Mouse (Mus musculus): ENCODE data around the gene Atn1. TPM values are rescaled to one million over a fixed set of nuclear protein-coding genes. Genes with fewer than 3 reads are reported as not detected.

The Atn1 gene
- total and polyA plus RNA-seq, 2 experiments from 2014 or later: 30.4 to 30.7 TPM

DNA sequence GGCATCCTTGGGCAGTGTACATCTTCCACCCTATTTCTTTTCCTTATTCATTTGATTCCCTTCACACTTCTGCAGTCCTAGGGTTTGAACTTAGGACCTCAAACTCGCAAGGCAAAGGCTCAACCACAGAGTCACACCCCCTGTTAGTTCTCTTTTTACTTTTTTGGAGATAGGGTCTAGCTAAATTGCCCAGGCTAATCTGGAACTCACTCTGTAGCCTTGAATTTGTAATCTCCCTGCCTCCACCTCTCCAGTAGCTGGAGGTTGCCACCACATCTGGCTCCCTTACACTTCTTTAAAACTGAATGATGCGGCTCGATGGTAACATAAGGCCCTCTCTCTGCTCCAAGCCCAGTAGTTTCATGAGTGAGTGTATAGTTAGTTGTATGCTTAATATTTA, 21.9 kb downstream of the Atn1 start:
- no peak overlapping the region for H3K4me2 ChIP-seq (ENCODE audit: low read depth, low read length, poor library complexity, severe bottlenecking)
- no peak overlapping the region for H3K27ac ChIP-seq (ENCODE audit: low read depth, low read length)
- ATAC-seq (ENCODE audit: low FRiP score) (no peak), DNase-seq (ENCODE audit: low spot score) (no peak)
- H3K4me3 ChIP-seq (ENCODE audit: low read depth, low read length): no peak overlapping the region
- 87% methylated on average over 3 of the region's 3 CpGs for WGBS
- H3K9me3 ChIP-seq (ENCODE audit: low read length): no peaks in the 10 kb centered on the region
- H3K4me1 ChIP-seq (ENCODE audit: insufficient read depth, low read length): peaks cover 2% of the 10 kb centered on the region; the same call in 1 of the 2 replicates
- no peaks in the 10 kb centered on the region for H3K27me3 ChIP-seq (ENCODE audit: insufficient read depth, low read length)
- no peak for TF ChIP-seq CTCF (IDR thresholded peaks at IDR 0.05)
- H3K9ac ChIP-seq (replicated peaks; ENCODE audit: low read length, poor library complexity, severe bottlenecking): no peak overlapping the region
- H3K36me3 ChIP-seq (ENCODE audit: insufficient read depth, low read length): no peaks in the 10 kb centered on the region

DNA sequence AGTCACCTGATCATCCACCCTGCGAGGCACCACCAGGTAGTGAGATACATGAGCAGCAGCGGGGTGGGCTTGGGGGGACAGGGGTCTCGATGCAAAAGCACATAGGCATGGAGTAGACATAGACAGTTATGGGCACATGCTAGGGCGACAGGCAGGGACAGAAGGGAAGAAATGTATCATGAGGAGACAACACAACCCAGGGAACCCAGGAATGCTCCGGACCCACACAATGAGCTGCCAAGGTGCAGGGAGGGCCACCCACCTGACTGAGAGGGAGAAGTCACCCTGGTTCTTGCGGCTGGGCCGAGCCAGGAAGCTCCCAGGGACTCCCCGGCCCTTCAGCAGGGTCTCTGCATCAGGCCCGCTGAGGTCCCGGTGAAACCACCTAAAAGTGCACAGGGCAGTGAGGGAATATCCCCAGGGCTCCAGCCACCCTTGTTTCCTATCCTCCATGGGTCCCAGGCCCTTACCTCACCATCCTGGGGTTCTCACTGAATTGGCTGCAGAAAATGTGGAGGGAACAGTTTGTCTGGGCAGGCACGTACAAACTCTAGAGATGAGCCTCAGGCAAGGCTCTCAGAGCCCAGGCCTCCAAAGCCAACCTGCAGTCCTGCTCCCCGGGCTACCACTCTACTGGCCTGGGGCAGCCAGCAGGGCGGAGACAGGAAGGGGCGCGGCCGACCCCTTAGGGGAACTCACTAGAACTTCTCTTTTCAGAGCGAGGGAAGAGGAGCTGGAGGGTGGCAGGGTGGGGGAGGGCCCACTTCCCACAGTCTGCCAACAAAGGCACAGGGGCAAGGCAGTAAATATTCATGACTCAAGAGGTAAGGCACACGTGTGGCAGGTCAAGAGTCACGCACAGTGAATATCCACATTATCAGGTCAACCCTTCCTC, 23.6 kb downstream of the Atn1 start:
- no peak for TF ChIP-seq CTCF (IDR thresholded peaks at IDR 0.05)
- DNase-seq (ENCODE audit: low spot score) (no peak), ATAC-seq (ENCODE audit: low FRiP score) (no peak)
- Histone ChIP-seq H3K4me2 (ENCODE audit: low read depth, low read length, poor library complexity, severe bottlenecking) (no peak overlapping the region), H3K27me3 (ENCODE audit: insufficient read depth, low read length) (no peaks in the 10 kb centered on the region), H3K9me3 (ENCODE audit: low read length) (no peaks in the 10 kb centered on the region), H3K27ac (ENCODE audit: low read depth, low read length) (no peak overlapping the region), H3K4me3 (ENCODE audit: low read depth, low read length) (no peak overlapping the region), H3K4me1 (ENCODE audit: insufficient read depth, low read length) (no peaks in the 10 kb centered on the region), H3K36me3 (ENCODE audit: insufficient read depth, low read length) (no peaks in the 10 kb centered on the region), H3K9ac (replicated peaks; ENCODE audit: low read length, poor library complexity, severe bottlenecking) (no peak overlapping the region)
- WGBS: 55% methylated on average over 19 of the region's 19 CpGs

DNA sequence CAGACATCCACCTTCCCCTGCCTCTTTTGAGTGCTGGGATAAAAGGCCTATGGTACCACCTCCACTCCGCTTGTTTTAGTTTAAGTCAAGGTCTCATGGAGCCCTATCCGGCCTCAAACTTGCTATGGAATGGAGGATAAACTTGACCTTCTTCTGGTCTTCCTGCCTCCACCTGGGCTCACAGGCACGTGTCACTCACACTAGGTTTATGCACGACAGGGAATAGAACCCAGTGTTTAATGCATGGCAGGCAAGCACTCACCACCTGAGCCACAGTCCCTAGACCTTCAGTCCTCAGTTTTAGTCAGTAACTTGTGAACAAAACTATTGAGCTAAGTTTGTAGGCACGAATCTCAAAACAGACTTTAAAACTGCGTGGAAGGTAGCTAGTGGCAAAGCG, 25.3 kb downstream of the Atn1 start:
- no peaks in the 10 kb centered on the region for H3K36me3 ChIP-seq (ENCODE audit: insufficient read depth, low read length)
- H3K9ac ChIP-seq (replicated peaks; ENCODE audit: low read length, poor library complexity, severe bottlenecking): no peak overlapping the region
- no peak for ATAC-seq (ENCODE audit: low FRiP score)

DNA sequence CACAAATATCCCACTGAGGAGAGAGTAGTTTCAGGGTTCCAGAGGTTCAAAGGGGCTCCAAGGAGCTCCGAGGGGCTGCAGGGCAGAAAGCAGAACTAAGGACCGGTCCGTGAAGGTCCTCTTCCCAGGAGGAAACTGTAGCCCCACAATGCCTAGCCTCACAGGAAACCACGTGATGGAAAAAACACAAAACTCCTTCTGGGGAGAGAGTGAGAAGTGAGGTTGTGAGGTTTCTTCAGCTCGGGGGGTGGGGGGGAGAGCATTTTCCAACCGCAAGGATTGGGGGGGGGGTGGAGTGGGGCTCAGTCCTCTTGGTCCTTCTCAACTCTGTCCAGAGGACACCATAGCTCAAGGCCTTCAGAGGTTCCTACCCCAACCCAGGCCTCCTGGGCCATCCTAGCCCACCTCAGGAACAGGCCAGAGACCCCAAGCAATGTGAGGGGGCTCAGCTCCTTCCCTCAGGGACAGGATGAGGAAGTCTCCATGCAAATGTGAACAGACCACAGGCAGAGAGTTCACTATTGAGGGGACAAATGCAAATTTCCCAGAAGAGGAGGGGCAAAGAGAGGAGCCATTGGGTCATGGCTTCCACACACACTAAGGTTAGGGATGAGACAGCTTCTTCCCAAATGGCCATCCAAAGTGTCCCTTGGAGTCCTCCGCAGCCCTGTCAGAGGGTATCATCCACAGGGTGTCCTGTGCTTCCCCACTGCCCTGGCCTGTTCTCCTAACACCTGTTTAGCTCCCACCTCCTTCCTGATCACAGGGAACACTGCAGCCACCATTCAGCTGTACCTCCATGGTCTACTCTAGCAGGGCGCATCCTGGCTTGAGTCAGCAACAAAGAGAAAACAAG, 26.2 kb downstream of the Atn1 start:
- Histone ChIP-seq H3K4me3 (ENCODE audit: low read depth, low read length) (no peak overlapping the region), H3K9ac (replicated peaks; ENCODE audit: low read length, poor library complexity, severe bottlenecking) (no peak overlapping the region), H3K27ac (ENCODE audit: low read depth, low read length) (no peak overlapping the region), H3K4me2 (ENCODE audit: low read depth, low read length, poor library complexity, severe bottlenecking) (no peak overlapping the region), H3K4me1 (ENCODE audit: insufficient read depth, low read length) (no peaks in the 10 kb centered on the region), H3K27me3 (ENCODE audit: insufficient read depth, low read length) (no peaks in the 10 kb centered on the region), H3K9me3 (ENCODE audit: low read length) (no peaks in the 10 kb centered on the region), H3K36me3 (ENCODE audit: insufficient read depth, low read length) (no peaks in the 10 kb centered on the region)
- DNase-seq (ENCODE audit: low spot score) (no peak), ATAC-seq (ENCODE audit: low FRiP score) (no peak)
- TF ChIP-seq CTCF (IDR thresholded peaks at IDR 0.05): no peak
- WGBS: 84% methylated on average over 8 of the region's 8 CpGs

More for the DNA sequence above, 25.3 kb downstream of the Atn1 start:
- H3K4me3 ChIP-seq (ENCODE audit: low read depth, low read length): no peak overlapping the region
- no peaks in the 10 kb centered on the region for H3K4me1 ChIP-seq (ENCODE audit: insufficient read depth, low read length)
- WGBS: 86% methylated on average over 7 of the region's 7 CpGs
- H3K4me2 ChIP-seq (ENCODE audit: low read depth, low read length, poor library complexity, severe bottlenecking): no peak overlapping the region
- H3K27ac ChIP-seq (ENCODE audit: low read depth, low read length): no peak overlapping the region
- no peak for DNase-seq (ENCODE audit: low spot score)
- no peak for TF ChIP-seq CTCF (IDR thresholded peaks at IDR 0.05)
- no peaks in the 10 kb centered on the region for H3K9me3 ChIP-seq (ENCODE audit: low read length)
- H3K27me3 ChIP-seq (ENCODE audit: insufficient read depth, low read length): no peaks in the 10 kb centered on the region

DNA sequence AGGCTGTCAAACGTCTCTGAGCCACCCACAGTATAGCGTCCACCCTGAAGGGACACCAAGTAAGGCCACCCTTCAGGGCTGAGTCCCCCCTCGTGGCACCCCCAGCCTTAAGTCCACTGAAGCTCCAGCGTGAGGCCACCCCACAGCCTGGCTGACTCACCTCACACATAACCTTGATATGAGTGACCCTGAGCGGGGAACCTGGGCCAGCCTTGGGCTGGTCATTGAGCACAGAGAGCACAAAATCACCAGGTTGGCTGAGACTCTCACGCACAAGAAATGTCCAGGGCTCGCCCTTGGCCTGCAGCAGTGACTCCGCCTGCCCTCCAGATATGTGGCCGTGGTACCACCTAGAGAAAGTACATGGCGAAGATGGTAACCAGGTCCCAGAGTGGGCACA, 27.7 kb downstream of the Atn1 start:
- DNase-seq (ENCODE audit: low spot score) (no peak), ATAC-seq (ENCODE audit: low FRiP score) (no peak)
- Histone ChIP-seq H3K4me3 (ENCODE audit: low read depth, low read length) (no peak overlapping the region), H3K27me3 (ENCODE audit: insufficient read depth, low read length) (no peaks in the 10 kb centered on the region), H3K4me1 (ENCODE audit: insufficient read depth, low read length) (no peaks in the 10 kb centered on the region), H3K9ac (replicated peaks; ENCODE audit: low read length, poor library complexity, severe bottlenecking) (no peak overlapping the region), H3K9me3 (ENCODE audit: low read length) (no peaks in the 10 kb centered on the region), H3K4me2 (ENCODE audit: low read depth, low read length, poor library complexity, severe bottlenecking) (no peak overlapping the region), H3K27ac (ENCODE audit: low read depth, low read length) (no peak overlapping the region), H3K36me3 (ENCODE audit: insufficient read depth, low read length) (no peaks in the 10 kb centered on the region)
- WGBS: 91% methylated on average over 10 of the region's 10 CpGs
- no peak for TF ChIP-seq CTCF (IDR thresholded peaks at IDR 0.05)

DNA sequence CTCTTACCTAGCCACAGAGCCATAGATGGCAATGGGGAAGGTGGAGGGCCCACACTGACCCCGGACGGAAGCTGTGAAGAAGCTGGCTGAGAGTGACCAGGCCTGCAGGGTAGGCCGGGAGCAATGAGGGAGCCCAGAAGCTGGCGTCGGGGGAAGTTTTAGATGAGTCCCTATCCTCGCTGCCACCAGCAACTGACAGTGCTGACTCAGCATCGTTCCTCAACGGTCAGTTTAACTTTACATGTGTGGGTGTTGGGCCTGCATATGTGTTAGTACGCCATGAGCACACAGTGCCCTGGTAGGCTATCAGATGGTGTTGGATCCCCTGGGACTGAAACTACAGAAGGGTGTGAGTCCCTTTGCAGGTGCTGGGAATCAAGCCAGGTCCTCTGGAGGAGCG, 31.9 kb downstream of the Atn1 start:
- ATAC-seq (ENCODE audit: low FRiP score): no peak
- Histone ChIP-seq H3K9me3 (ENCODE audit: low read length) (no peaks in the 10 kb centered on the region), H3K4me2 (ENCODE audit: low read depth, low read length, poor library complexity, severe bottlenecking) (no peak overlapping the region), H3K9ac (replicated peaks; ENCODE audit: low read length, poor library complexity, severe bottlenecking) (no peak overlapping the region), H3K27me3 (ENCODE audit: insufficient read depth, low read length) (no peaks in the 10 kb centered on the region), H3K4me1 (ENCODE audit: insufficient read depth, low read length) (no peaks in the 10 kb centered on the region), H3K27ac (ENCODE audit: low read depth, low read length) (no peak overlapping the region), H3K36me3 (ENCODE audit: insufficient read depth, low read length) (no peaks in the 10 kb centered on the region), H3K4me3 (ENCODE audit: low read depth, low read length) (no peak overlapping the region)
- DNase-seq (ENCODE audit: low spot score): no peak
- WGBS: 88% methylated on average over 10 of the region's 10 CpGs
- no peak for TF ChIP-seq CTCF (IDR thresholded peaks at IDR 0.05)

Measured in midbrain, postnatal 0 days (tissue).